Mouse (Mus musculus) liver, adult 2 months (tissue): ENCODE data around the gene Suclg1.

ENCODE experiments used
- CTCF ChIP-seq: fragments of 200-500 bp; IDR thresholded peaks from 2 replicates; pipeline ENCODE4 v1.5.1; 2011; ENCODE audit warnings: low read depth, low read length, control low read depth
- POLR2A ChIP-seq: fragments of 200-500 bp; IDR thresholded peaks from 2 replicates; pipeline ENCODE4 v1.6.1; 2011; ENCODE audit warnings: low read length, control low read depth; ENCODE audit not compliant: insufficient read depth; ENCODE audit errors: extremely low read depth

- TF ChIP-seq CTCF (no peak), POLR2A (no peak)
Observed at GRCm38 (mm10) chr6:73249049-73249422, 854 bp downstream of the Suclg1 start.
